In genomic region chr1:39005751-39006354, GRCm38 (mm10) we compare ENCODE assay signal across 27 mouse cellular contexts. TPM values are rescaled to one million over a fixed set of nuclear protein-coding genes. Genes with fewer than 3 reads are reported as not detected.
A peak's percentile ranks its signal among the peaks of the same experiment; 100 is the strongest.
DNase-seq lines count a peak whose midpoint lies in the region; ATAC-seq and TF ChIP-seq lines count a peak whose summit lies in the region.
"Had no signal": no experiment of that assay in that cellular context is flagged by ENCODE, and none has a peak within 500 bp of the region (broad histone marks: within the 10 kb centered on the region; RNA-seq: fewer than 3 reads in every experiment).

No protein-coding gene starts in this region.

- 43% methylated on average over 10 of the region's 10 CpGs for WGBS in olfactory bulb, adult 2 months
- 52% methylated on average over 10 of the region's 10 CpGs for whole genome bisulfite sequencing in forebrain, embryonic 12.5 days

- no peak overlapping the region for H3K27ac ChIP-seq in testis, adult 2 months (ENCODE audit: control insufficient read depth, insufficient read depth, low read depth, low read length)
- peak overlapping the region; percentile 31; the same call in 1 of the 2 replicates for H3K27ac ChIP-seq in olfactory bulb, adult 2 months (ENCODE audit: insufficient read depth, low read depth, low read length)
- H3K27ac ChIP-seq in forebrain, embryonic 12.5 days = no peak overlapping the region
- H3K27ac ChIP-seq: embryonic facial prominence, embryonic 12.5 days; heart, embryonic 13.5 days; hindbrain, embryonic 10.5 days; hindbrain, embryonic 15.5 days; limb, embryonic 12.5 days; liver, embryonic 15.5 days; midbrain, embryonic 15.5 days had no signal

- no peaks in the 10 kb centered on the region for H3K27me3 ChIP-seq in testis, adult 2 months (ENCODE audit: control insufficient read depth, insufficient read depth, low read length)
- no peaks in the 10 kb centered on the region for H3K27me3 ChIP-seq in forebrain, embryonic 12.5 days
- H3K27me3 ChIP-seq: embryonic facial prominence, embryonic 12.5 days; hindbrain, embryonic 15.5 days; limb, embryonic 12.5 days; liver, embryonic 15.5 days; midbrain, embryonic 15.5 days had no signal

- TF ChIP-seq CTCF in testis, adult 2 months (IDR thresholded peaks at IDR 0.05; ENCODE audit: control insufficient read depth, insufficient read depth, insufficient replicate concordance, low read depth, low read length) = no peak
- TF ChIP-seq CTCF in olfactory bulb, adult 2 months (IDR thresholded peaks at IDR 0.05; ENCODE audit: insufficient read depth, low read depth, low read length) = no peak

- no peak overlapping the region for H3K9ac ChIP-seq in forebrain, embryonic 12.5 days
- H3K9ac ChIP-seq: embryonic facial prominence, embryonic 12.5 days; heart, embryonic 13.5 days; hindbrain, embryonic 15.5 days; limb, embryonic 12.5 days; liver, embryonic 15.5 days; lung, embryonic 14.5 days; midbrain, embryonic 15.5 days had no signal

- no peaks in the 10 kb centered on the region for H3K36me3 ChIP-seq in testis, adult 2 months (ENCODE audit: control insufficient read depth, insufficient read depth, low read length)
- no peaks in the 10 kb centered on the region for H3K36me3 ChIP-seq in forebrain, embryonic 12.5 days (replicated peaks)
- H3K36me3 ChIP-seq: embryonic facial prominence, embryonic 12.5 days; G1E; heart, embryonic 13.5 days; hindbrain, embryonic 10.5 days; hindbrain, embryonic 15.5 days; limb, embryonic 12.5 days; liver, embryonic 15.5 days; midbrain, embryonic 15.5 days had no signal

- intact Hi-C loops in heart, postnatal 14 days (cut with DNase I) = no loop called here

- TF ChIP-seq POLR2A in testis, adult 2 months (IDR thresholded peaks at IDR 0.05; ENCODE audit: control insufficient read depth, low read depth, low read length) = no peak
- TF ChIP-seq POLR2A in olfactory bulb, adult 2 months (IDR thresholded peaks at IDR 0.05; ENCODE audit: insufficient read depth, low read depth, low read length) = no peak

- H3K9me3 ChIP-seq in forebrain, embryonic 12.5 days = no peaks in the 10 kb centered on the region
- H3K9me3 ChIP-seq: embryonic facial prominence, embryonic 12.5 days; G1E; heart, embryonic 13.5 days; hindbrain, embryonic 10.5 days; hindbrain, embryonic 15.5 days; limb, embryonic 12.5 days; liver, embryonic 15.5 days; midbrain, embryonic 15.5 days had no signal

- no peak for ATAC-seq in forebrain, embryonic 12.5 days (ENCODE audit: low FRiP score)
- ATAC-seq: forebrain, embryonic 16.5 days; inflammation-experienced regulatory T-cells, adult 6 months; midbrain, embryonic 15.5 days had no signal

- no peak overlapping the region for H3K4me2 ChIP-seq in forebrain, embryonic 12.5 days
- H3K4me2 ChIP-seq: embryonic facial prominence, embryonic 12.5 days; heart, embryonic 13.5 days; hindbrain, embryonic 15.5 days; limb, embryonic 12.5 days; liver, embryonic 15.5 days; lung, embryonic 14.5 days; midbrain, embryonic 15.5 days had no signal

- no peaks in the 10 kb centered on the region for H3K4me1 ChIP-seq in testis, adult 2 months (ENCODE audit: control insufficient read depth, insufficient read depth, low read length)
- peaks cover 23% of the 10 kb centered on the region for H3K4me1 ChIP-seq in olfactory bulb, adult 2 months (ENCODE audit: control insufficient read depth, insufficient read depth, low read length)
- no peaks in the 10 kb centered on the region; the same call in 1 of the 2 replicates for H3K4me1 ChIP-seq in forebrain, embryonic 12.5 days
- H3K4me1 ChIP-seq: liver, embryonic 15.5 days had no signal

- DNase-seq in kidney, postnatal 14 days = peak; percentile 29
- no peak for DNase-seq in kidney, adult 9 months
- DNase-seq in testis, postnatal 10 days (ENCODE audit: low spot score) = no peak
- DNase-seq in heart, postnatal 14 days = no peak
- DNase-seq: adrenal gland, postnatal 10 days; cerebellum, adult 11-12 months; cerebellum, adult 9-11 months; embryo, embryonic 11 days; heart, postnatal 10 days; kidney, adult 2 months; lung, embryonic 14.5 days; lung, postnatal 14 days; right cerebral cortex, postnatal 14 days; thymus, postnatal 25 days had no signal

- peak overlapping the region; percentile 4; the same call in 1 of the 2 replicates for H3K4me3 ChIP-seq in testis, adult 2 months (ENCODE audit: control insufficient read depth, low read depth, low read length)
- no peak overlapping the region for H3K4me3 ChIP-seq in olfactory bulb, adult 2 months (ENCODE audit: insufficient read depth, low read depth, low read length)
- H3K4me3 ChIP-seq in forebrain, embryonic 12.5 days (replicated peaks) = no peak overlapping the region
- H3K4me3 ChIP-seq: embryonic facial prominence, embryonic 12.5 days; heart, embryonic 13.5 days; hindbrain, embryonic 10.5 days; hindbrain, embryonic 15.5 days; limb, embryonic 12.5 days; liver, embryonic 15.5 days; midbrain, embryonic 15.5 days had no signal

RNA-seq across cellular contexts. Expression of gene Pdcl3, which starts 20.4 kb away (rescaled TPM):
- polyA plus RNA-seq in testis, adult 2 months (2012; rRNA removed) = 6.6 and 8.1 TPM in 2 replicates
- polyA plus RNA-seq in olfactory bulb, adult 2 months (2012; ENCODE audit: insufficient read depth, insufficient read length, low replicate concordance, missing spikeins) = not detected in 2 replicates
- 174 and 179 TPM in 2 replicates for polyA plus RNA-seq in forebrain, embryonic 12.5 days (2016; fragmentation: Nextera tagmentation; extraction: Ambion mirVana)
- 10 to 100 TPM; 60.0 to 74.5 TPM for total RNA-seq in heart, postnatal 14 days (2021)
